Mouse (Mus musculus): ENCODE measurements around the gene Smarca4. TPM values are rescaled to one million over a fixed set of nuclear protein-coding genes. Genes with fewer than 3 reads are reported as not detected.

Smarca4 gene
- polyA plus RNA-seq (2012; rRNA removed), result 40.3 and 42.5 TPM in 2 replicates

GRCm38 (mm10) chr9:21615617-21616231 is at the start of gene Smarca4:
TSS of gene Smarca4 (plus strand) at chr9:21616169.

DNA sequence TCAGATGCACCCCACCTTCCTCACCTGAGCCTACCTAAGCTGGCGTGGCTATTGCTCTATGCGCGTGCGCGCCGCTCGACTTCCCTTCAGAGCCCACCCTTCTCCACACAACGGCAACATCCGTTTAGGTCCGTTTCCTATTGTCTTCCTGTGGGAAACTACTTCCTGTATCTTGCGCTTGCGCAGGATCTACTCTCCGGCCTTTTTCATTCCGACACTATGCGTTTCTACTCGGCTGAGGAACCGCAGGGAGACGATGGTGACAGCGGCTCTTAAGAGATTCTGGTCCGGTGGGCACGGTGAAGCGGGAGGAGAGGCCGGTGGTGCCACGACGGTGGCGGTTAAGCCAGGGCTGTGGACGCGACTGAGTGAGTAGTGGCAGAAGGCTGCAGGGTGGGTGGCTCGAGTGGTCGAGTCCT is 23.3 kb upstream of the Smarca4 start, which contains the start of the genes Timm29 and Yipf2:
TSS of gene Timm29 (plus strand) at position 20 of the 419 bp plus-strand sequence.
TSS of gene Yipf2 (minus strand) at position 126 of the 419 bp plus-strand sequence.

DNA sequence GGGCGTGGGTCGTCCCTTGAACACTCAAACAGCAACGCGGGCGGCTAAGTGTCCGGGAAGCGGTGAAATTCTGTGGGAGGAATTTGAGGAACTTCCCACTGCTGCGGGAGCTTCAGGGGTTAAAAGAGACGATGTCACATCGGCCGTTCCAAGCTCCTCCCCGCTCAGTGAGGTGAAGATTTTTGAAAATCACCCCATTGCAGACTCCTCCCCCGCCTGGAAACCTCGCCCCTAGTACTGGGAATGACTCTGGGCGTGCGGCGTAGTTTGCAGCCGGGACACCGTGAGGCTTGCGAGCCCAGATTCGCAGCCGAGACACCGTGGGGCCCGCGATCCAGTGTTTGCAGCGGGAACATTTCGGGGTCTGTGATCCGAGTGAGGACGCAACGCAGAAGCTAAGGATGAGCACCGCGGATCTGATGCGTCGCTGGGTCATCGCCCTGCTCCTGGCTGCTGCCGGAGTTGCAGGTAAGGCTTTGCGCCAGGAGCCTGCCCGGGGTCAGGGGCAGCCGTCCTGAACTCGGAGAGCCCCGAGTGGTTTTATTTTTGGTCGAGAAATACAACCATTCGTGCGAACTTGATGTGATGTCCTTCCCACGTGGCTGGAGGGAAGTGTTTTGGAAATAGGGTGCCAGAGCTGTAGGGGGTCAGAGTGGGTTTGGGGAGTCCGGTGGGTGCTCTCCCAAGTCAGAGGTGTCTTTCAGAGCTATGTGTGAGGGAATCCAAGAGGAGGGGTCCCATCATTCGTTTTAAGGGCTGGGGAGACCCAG is 107.6 kb downstream of the Smarca4 start, which contains the start of gene Ldlr:
TSS of gene Ldlr (plus strand) at position 107 of the 770 bp plus-strand sequence.

Other genes starting within 250 kb of the Smarca4 start
- gene Ilf3, start 248.3 kb upstream of the Smarca4 start, polyA plus RNA-seq (2012; rRNA removed), result 29.2 and 32.3 TPM in 2 replicates
- 61.0 and 62.5 TPM in 2 replicates for gene Qtrt1, start 204.3 kb upstream of the Smarca4 start, polyA plus RNA-seq (2012; rRNA removed)
- 341 and 414 TPM in 2 replicates for gene Dnm2, start 191.3 kb upstream of the Smarca4 start, polyA plus RNA-seq (2012; rRNA removed)
- gene Tmed1, start 105.9 kb upstream of the Smarca4 start, polyA plus RNA-seq (2012; rRNA removed), result 15.9 and 20.7 TPM in 2 replicates
- 1.8 and 2.4 TPM in 2 replicates for gene AB124611, start 90.0 kb upstream of the Smarca4 start, polyA plus RNA-seq (2012; rRNA removed)
- 72.9 and 79.9 TPM in 2 replicates for gene Carm1, start 69.3 kb upstream of the Smarca4 start, polyA plus RNA-seq (2012; rRNA removed)
- gene Timm29, start 23.4 kb upstream of the Smarca4 start, polyA plus RNA-seq (2012; rRNA removed), result 19.7 and 21.7 TPM in 2 replicates
- gene Yipf2, start 23.3 kb upstream of the Smarca4 start, polyA plus RNA-seq (2012; rRNA removed), result 50.1 and 62.0 TPM in 2 replicates
- 118 and 138 TPM in 2 replicates for gene Ldlr, start 107.3 kb downstream of the Smarca4 start, polyA plus RNA-seq (2012; rRNA removed)
- gene Spc24, start 144.1 kb downstream of the Smarca4 start, polyA plus RNA-seq (2012; rRNA removed), result 16.7 and 19.3 TPM in 2 replicates
- gene Kank2, start 182.6 kb downstream of the Smarca4 start, polyA plus RNA-seq (2012; rRNA removed), result 70.7 and 71.0 TPM in 2 replicates
- gene Angptl8, start 219.3 kb downstream of the Smarca4 start, polyA plus RNA-seq (2012; rRNA removed), result 3.7 TPM in 2 replicates
- gene Dock6, start 236.5 kb downstream of the Smarca4 start, polyA plus RNA-seq (2012; rRNA removed), result 98.9 and 106 TPM in 2 replicates